Mouse (Mus musculus) kidney, adult 2 months (tissue): ENCODE results near the gene Abcb1b.

Experiments
- CTCF ChIP-seq: fragments of 200-500 bp; conservative IDR thresholded peaks from 2 replicates; pipeline ENCODE4 v1.5.1; 2011; ENCODE audit warnings: low read depth, mild to moderate bottlenecking, control low read depth, low read length, moderate library complexity, mixed read lengths; ENCODE audit not compliant: insufficient read depth, insufficient read length
- POLR2A ChIP-seq: fragments of 200-500 bp; IDR thresholded peaks from one replicate; pipeline ENCODE4 v1.6.1; 2011; ENCODE audit warnings: low read depth, low read length, control low read depth

GRCm38 (mm10) chr5:8877800-8878199 is 79.9 kb downstream of the Abcb1b start:
- no peak for TF ChIP-seq CTCF
- TF ChIP-seq POLR2A = no peak
